Mouse (Mus musculus) B cell, adult 62 days (primary cell): ENCODE results near the gene Vamp3. TPM values are rescaled to one million over a fixed set of nuclear protein-coding genes. Genes with fewer than 3 reads are reported as not detected.

ENCODE experiments used
- total RNA-seq: library from RNA; stranded (reverse); gene quantifications from 4 replicates; pipeline ENCODE4 v1.2.4, GENCODE M21; 2023

The Vamp3 gene
- 66.0 to 84.0 TPM (median 68.5 TPM) in 4 replicates for total RNA-seq

DNA sequence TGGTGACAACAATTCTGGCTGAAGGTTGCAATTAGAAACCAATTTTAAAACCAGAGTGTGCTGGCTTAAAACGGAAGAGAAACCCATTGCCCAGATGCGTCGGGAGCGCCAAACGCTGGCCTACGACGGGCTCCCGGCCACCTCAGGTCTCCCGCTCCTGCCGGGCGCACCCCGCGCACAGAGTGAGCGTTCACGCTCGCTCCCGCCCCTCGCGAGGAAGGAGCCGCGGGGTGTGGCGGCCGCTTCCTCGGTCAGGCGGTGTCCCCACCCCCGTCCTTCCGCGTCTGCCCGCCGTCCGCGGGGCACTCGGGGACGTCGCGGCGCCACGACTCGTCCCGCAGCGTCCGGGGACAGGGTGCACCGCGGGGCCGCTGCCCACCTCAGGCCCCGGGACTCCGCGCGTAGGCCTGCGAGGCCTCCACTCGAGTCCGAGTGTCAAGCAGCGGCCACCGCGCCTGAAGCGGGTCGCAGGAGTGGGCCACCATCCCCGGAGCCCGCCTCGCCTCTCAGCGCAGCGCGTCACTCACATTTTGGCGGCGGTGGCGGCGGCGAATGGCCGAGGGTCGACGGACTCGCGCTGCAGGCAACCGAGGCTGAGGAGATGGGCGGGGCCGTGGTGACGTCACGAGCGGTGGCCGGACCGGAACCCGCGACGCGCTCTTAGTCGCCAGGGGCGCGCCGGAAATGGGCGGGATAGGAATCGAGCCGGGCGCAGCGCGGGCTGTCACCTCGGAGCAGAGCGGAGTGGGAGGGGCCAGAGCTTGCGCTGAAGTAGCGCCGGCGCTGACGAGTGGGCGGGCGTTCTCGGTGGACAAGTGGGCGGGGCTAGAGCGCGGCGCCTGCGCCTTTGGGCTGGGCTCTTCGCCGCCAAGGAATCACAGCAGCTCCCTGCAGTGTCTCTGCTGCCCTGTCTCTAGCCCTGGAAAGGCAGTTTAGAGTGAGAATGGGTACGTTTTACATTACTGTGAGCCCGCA, at the start of gene Vamp3:
Gene Vamp3 (minus strand): TSS at position 617 of the 975 bp plus-strand sequence.

DNA sequence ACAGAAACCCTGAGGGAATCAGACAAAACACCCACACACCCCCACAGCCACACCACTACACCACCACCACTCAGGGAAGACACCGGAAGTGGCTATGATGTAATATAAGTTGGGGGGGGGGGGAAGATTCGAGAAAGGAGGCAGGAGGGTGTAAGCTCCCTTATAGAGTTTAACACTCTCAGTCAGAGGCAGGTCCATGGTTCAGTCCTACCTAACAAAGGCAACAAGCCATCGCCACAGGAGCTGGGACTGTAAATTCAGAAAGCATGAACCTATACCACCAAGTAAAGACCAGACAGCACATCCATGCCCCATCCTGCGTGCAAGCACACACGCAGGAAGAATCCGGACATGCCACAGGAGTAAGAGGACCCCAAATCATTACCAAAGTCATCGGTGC, 31.5 kb upstream of the Vamp3 start, which contains the start of gene Gm13090:
Gene Gm13090 (plus strand): TSS at position 301 of the 400 bp plus-strand sequence.

GRCm38 (mm10) chr4:151044037-151044943, 13.5 kb downstream of the Vamp3 start, which contains the start of gene Per3:
Gene Per3 (minus strand): TSS chr4:151044665.

Other genes starting within 250 kb of the Vamp3 start
- 10.0 to 13.2 TPM (median 12.3 TPM) in 4 replicates for gene Errfi1, start 204.0 kb downstream of the Vamp3 start, total RNA-seq
- 116 to 123 TPM (median 120 TPM) in 4 replicates for gene Park7, start 143.5 kb downstream of the Vamp3 start, total RNA-seq
- 0.36 to 0.91 TPM (median 0.60 TPM) in 4 replicates for gene Tnfrsf9, start 143.4 kb downstream of the Vamp3 start, total RNA-seq
- not detected in 4 replicates for gene Uts2, start 60.9 kb downstream of the Vamp3 start, total RNA-seq
- 2.9 to 4.1 TPM (median 4.0 TPM) in 4 replicates for gene Per3, start 13.3 kb downstream of the Vamp3 start, total RNA-seq
- gene Gm13090, start 31.6 kb upstream of the Vamp3 start, total RNA-seq = not detected in 4 replicates